Mouse (Mus musculus) kidney, adult 2 months (tissue): ENCODE measurements around the gene Armc9. TPM values are rescaled to one million over a fixed set of nuclear protein-coding genes. Genes with fewer than 3 reads are reported as not detected.

ENCODE experiments used
- DNase-seq: peaks from one replicate; pipeline ENCODE4 v3.0.0; 2021
- H3K27ac ChIP-seq: fragments of 200-500 bp; 2 replicates; pipeline ENCODE4 v1.5.1; 2012; ENCODE audit warnings: low read depth, low read length, control low read depth, inconsistent platforms; ENCODE audit not compliant: insufficient read depth
- H3K27me3 ChIP-seq: fragments of 200-500 bp; replicated peaks from 2 replicates; pipeline ENCODE4 v1.6.1; 2012; ENCODE audit warnings: mild to moderate bottlenecking, moderate library complexity, low read length, inconsistent platforms; ENCODE audit not compliant: control insufficient read depth, insufficient read depth
- H3K36me3 ChIP-seq: fragments of 200-500 bp; 2 replicates; pipeline ENCODE4 v1.6.1; 2012; ENCODE audit warnings: mild to moderate bottlenecking, moderate library complexity, low read length, inconsistent platforms; ENCODE audit not compliant: control insufficient read depth, insufficient read depth
- H3K4me1 ChIP-seq: fragments of 200-500 bp; 2 replicates; pipeline ENCODE4 v1.6.1; 2011; ENCODE audit warnings: low read length; ENCODE audit not compliant: control insufficient read depth, insufficient read depth
- H3K4me3 ChIP-seq: fragments of 200-500 bp; 2 replicates; pipeline ENCODE4 v1.5.1; 2011; ENCODE audit warnings: mild to moderate bottlenecking, low read depth, low read length, control low read depth; ENCODE audit not compliant: insufficient read depth
- CTCF ChIP-seq: fragments of 200-500 bp; conservative IDR thresholded peaks from 2 replicates; pipeline ENCODE4 v1.5.1; 2011; ENCODE audit warnings: low read depth, mild to moderate bottlenecking, control low read depth, low read length, moderate library complexity, mixed read lengths; ENCODE audit not compliant: insufficient read depth, insufficient read length
- POLR2A ChIP-seq: fragments of 200-500 bp; IDR thresholded peaks from one replicate; pipeline ENCODE4 v1.6.1; 2011; ENCODE audit warnings: low read depth, low read length, control low read depth
- WGBS: fragments of 180-500 bp; shearing (Covaris S2); methylation state at CpG from one replicate; pipeline ENCODE4 v1.1.7; 2018; 5-methylcytosine and 5-hydroxymethylcytosine counted together
- polyA plus RNA-seq: library from polyadenylated mRNA; depleted of rRNA; stranded (reverse); fragments of >200 nt; gene quantifications from 2 replicates; pipeline ENCODE4 v1.2.3, GENCODE M21; 2012

Gene Armc9
- polyA plus RNA-seq, 1 experiment, result 7.4 TPM

GRCm38 (mm10) chr1:86135315-86135714, 19.3 kb upstream of the Armc9 start:
- no peak for DNase-seq
- TF ChIP-seq POLR2A (no peak), CTCF (no peak)
- no peak overlapping the region for H3K4me3 ChIP-seq
- WGBS, result 87% methylated on average over 6 of the region's 6 CpGs
- no peaks in the 10 kb centered on the region for H3K27me3 ChIP-seq
- peaks cover 12% of the 10 kb centered on the region; the same call in 1 of the 2 replicates for H3K36me3 ChIP-seq
- no peak overlapping the region for H3K27ac ChIP-seq
- H3K4me1 ChIP-seq, result no peaks in the 10 kb centered on the region

- TF ChIP-seq POLR2A (no peak), CTCF (no peak)
- H3K27me3 ChIP-seq, result no peaks in the 10 kb centered on the region
- WGBS, result 86% methylated on average over 3 of the region's 3 CpGs
- no peaks in the 10 kb centered on the region; the same call in 1 of the 2 replicates for H3K36me3 ChIP-seq
- DNase-seq, result no peak
- H3K4me3 ChIP-seq, result no peak overlapping the region
- no peak overlapping the region for H3K27ac ChIP-seq
- no peaks in the 10 kb centered on the region for H3K4me1 ChIP-seq
Observed at GRCm38 (mm10) chr1:86141081-86141480, 13.5 kb upstream of the Armc9 start.

DNA sequence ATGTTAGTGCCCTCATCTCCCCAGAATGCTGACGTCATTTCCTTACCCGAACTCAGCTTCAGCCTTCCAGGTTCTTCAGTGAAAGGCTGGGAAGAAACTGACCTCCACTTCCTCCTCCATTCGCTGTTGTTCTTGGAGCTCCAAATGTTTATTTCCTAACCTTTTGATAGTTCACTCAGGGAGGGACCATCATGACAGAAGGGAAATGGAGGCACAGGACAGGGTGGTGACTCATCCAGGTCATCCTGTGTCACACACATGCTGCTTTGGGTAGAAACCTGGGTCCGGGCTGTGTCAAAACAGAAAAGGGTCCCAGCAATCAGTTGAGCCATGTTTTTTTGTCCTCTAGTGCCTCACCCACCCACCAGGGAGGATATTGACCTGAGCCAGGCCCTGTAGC, 11.4 kb upstream of the Armc9 start:
- 60% methylated on average over 4 of the region's 4 CpGs for WGBS
- Histone ChIP-seq H3K36me3 (no peaks in the 10 kb centered on the region; the same call in 1 of the 2 replicates), H3K4me1 (no peaks in the 10 kb centered on the region), H3K4me3 (no peak overlapping the region), H3K27me3 (no peaks in the 10 kb centered on the region), H3K27ac (no peak overlapping the region)
- no peak for DNase-seq
- TF ChIP-seq CTCF (no peak), POLR2A (no peak)

GRCm38 (mm10) chr1:86144001-86144944, 10.3 kb upstream of the Armc9 start:
- Histone ChIP-seq H3K36me3 (no peaks in the 10 kb centered on the region; the same call in 1 of the 2 replicates), H3K27me3 (no peaks in the 10 kb centered on the region), H3K4me3 (no peak overlapping the region), H3K4me1 (no peaks in the 10 kb centered on the region), H3K27ac (no peak overlapping the region)
- TF ChIP-seq POLR2A (no peak), CTCF (no peak)
- WGBS, result 74% methylated on average over 21 of the region's 21 CpGs
- DNase-seq, result no peak

- H3K27ac ChIP-seq, result no peak overlapping the region
- H3K4me3 ChIP-seq, result no peak overlapping the region
- no peak for TF ChIP-seq CTCF
- TF ChIP-seq POLR2A, result no peak
- no peak for DNase-seq
- no peaks in the 10 kb centered on the region for H3K27me3 ChIP-seq
- WGBS, result 83% methylated on average over 5 of the region's 5 CpGs
- H3K4me1 ChIP-seq, result no peaks in the 10 kb centered on the region
- H3K36me3 ChIP-seq, result no peaks in the 10 kb centered on the region
Observed at GRCm38 (mm10) chr1:86146293-86146692, 8.3 kb upstream of the Armc9 start.

GRCm38 (mm10) chr1:86147557-86147956, 7.0 kb upstream of the Armc9 start:
- no peak overlapping the region for H3K4me3 ChIP-seq
- no peaks in the 10 kb centered on the region for H3K27me3 ChIP-seq
- no peak for TF ChIP-seq CTCF
- no peak for TF ChIP-seq POLR2A
- 57% methylated on average over 5 of the region's 5 CpGs for WGBS
- H3K27ac ChIP-seq, result no peak overlapping the region
- no peaks in the 10 kb centered on the region for H3K36me3 ChIP-seq
- no peaks in the 10 kb centered on the region for H3K4me1 ChIP-seq
- DNase-seq, result no peak

DNA sequence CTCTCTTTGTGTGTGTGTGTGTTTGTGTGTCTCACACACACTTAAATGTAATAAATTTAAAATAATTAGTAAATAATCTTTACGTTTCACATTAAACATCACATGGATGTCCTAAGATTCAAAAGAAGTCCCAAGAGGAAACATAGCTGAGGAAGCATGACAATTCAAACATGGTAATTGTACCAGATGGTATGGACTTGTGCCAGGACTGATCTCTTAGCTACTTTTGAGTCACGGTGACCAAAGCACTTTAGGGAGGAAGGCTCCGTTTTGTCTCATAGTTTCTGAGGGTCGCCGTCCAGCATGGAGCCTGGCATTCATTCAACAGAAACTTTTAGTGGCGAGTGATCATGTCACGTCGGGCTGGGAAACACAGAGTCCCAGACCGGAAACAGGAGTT, 6.4 kb upstream of the Armc9 start:
- TF ChIP-seq POLR2A, result no peak
- TF ChIP-seq CTCF, result no peak
- Histone ChIP-seq H3K4me3 (no peak overlapping the region), H3K27ac (no peak overlapping the region), H3K36me3 (no peaks in the 10 kb centered on the region), H3K27me3 (no peaks in the 10 kb centered on the region), H3K4me1 (no peaks in the 10 kb centered on the region)
- no peak for DNase-seq
- 72% methylated on average over 9 of the region's 9 CpGs for WGBS
